Mouse (Mus musculus): ENCODE data around the gene Pcdh18.

The Pcdh18 gene

DNA sequence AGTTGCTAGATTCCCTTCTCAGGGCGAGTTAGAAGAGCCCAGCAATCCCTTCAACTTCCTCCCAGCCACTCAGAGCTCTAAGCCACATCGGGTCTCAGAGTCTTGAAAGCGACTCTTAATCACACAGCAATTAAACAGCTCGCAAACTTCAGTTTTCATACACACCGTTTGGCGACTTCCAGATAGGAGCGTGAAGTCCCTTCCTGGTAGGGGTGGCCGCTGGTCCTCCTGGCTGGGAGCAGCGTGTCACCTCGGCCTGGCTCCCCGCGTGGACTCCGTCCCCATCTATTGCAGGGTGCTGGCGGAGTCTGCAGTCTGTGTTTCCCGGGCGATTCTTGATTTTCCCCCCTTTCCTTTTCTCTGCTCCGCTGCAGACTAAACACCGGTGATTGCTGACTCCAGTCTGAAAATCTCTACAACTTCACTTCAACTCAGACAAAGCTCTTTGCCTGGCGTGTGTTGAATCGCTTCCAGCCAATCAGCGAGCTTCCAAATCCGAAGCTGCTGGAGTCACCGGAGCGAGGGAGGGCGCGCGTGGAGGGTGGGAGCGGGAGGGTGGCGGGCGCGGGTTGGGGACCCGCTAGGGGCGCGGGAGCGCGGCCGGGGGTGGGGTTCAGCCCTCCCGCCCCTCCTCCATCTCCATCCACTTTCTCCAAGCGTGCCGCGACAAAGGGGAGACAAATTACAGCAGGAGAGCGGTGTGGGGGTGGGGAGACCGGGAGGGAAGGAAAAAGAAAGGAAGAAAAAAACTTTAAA lies at the start of gene Pcdh18:
Gene Pcdh18 (minus strand): TSS at position 456 of the 756 bp plus-strand sequence.
- in situ Hi-C loops (cut with MboI, MseI) = no loop called here

DNA sequence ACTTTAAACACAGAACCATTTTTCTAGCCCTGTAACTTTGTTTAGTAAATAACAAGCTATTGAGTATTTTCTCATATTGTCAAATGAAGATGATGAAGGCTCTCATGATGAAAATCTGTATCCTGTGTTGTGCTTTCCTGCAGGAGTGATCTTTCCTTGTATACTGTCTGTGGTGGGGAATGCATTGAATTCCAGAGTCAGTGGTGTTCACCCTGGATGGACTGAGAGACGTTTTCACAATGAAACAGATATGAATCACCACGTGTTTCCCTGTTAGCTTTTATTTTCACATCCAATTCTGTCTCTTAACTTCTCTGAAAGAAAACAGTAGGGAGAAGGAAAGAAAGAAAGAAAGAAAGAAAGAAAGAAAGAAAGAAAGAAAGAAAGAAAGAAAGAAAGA lies 49.7 kb upstream of the Pcdh18 start:
- in situ Hi-C loops (cut with MboI, MseI) = no loop called here

DNA sequence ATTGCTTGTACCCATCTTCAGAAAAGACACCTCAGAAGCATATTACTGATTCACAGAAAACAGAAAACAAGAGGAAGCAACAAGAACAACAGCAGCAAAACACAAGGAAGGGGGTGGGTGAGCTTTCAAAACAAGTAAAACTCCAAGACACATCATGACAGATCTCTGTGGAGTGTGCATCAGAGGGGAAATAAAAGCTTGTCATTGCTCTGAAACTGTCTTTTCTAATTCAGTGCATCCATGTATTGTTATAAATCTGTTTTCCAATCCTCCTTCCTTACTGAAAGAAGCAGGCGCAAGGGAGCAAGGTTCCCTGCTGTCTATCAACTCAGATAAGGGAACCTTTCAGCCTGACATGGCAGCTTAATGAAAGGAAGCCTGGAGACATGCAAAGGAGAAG lies 48.4 kb upstream of the Pcdh18 start:
- in situ Hi-C loops (cut with MboI, MseI) = no loop called here

DNA sequence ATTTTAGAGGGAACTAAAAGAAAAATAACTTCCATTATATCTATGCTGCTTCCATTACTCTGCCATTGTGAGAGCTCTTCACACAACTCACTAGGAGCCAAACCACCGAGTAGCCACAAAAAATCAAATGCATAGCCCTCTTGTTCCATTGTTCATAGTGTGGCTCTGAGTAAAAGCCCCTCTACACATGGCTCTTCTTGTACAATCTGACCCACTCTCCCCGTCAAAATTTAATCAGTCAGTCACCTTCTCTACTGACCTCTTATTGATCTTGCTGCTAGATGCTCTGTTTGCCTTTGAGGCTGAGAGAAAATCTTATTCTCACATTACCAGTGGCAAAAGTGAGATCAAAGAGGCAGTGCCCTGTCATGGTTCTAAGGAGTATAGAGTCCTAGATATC lies 31.2 kb upstream of the Pcdh18 start:
- in situ Hi-C loops (cut with MboI, MseI) = no loop called here

DNA sequence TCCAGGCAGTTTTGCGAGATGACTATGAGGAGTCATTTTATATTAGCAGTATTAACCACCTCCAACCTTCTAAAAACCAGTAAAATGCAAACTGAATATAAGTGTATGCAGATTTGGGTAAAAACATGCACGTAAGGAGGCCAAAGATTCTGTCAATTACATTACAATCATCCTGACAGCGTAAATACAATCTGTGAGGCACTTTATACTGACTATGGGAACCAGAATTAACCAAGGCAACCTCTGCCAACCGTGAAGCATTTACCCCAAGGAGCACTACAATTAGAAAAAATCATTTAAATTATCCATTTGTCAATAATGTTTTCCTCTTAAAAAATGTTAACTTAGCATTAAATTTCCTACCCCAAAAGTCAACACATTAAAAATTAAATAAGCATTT lies 30.6 kb upstream of the Pcdh18 start:
- in situ Hi-C loops (cut with MboI, MseI) = no loop called here

DNA sequence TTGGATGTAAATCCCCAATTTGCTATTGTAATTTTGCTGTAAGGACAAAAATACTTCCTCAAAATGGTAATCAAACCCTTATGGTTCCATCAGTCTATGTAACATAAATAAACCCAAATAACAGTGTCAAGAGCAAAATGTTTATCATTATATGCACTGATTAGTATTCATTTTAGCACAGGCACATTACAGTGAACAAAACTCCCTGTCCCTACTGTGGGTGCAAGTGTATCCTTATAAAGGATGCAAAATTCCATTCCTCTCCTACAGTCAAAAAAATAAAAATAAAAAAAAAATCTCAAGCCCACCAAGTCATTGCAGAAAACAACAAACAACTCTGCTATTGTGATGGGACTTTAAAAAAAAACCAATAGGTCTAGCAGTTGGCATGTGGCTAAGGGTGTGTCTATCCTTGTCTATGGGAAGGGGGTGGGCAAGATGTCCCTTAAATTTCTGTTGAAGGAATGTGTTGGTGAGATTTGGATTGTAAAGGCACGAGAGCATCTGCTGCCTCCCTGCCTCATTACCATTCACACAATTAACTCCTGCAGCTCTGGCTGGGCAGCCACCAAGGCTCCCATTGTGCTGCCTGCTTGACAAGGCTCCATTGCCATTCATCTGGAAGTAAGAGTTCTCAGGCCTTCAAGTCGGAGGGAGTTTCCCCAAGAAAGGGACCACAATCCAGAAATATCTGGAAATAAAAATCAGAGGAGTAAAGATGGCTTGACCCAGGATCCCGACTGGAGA lies 12.0 kb upstream of the Pcdh18 start:
- in situ Hi-C loops (cut with MboI, MseI) = no loop called here

DNA sequence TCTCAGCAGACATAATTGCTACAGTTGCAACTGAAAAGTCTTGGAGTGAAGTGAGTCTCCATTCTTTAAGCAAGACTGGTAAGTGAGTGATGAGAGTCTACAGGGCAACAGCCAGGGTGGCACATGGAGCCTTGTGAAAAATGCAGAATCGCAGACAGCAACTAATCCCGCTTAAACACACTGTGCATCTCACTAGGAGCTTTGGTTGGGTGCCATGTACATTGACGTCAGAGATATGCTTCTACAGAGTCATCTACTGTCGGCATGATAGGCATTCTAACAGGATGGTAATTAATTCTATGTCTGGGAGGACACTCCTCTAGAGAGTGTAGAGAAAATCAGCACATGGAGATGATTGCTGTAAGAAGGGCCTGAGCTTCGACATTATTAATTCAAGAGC lies 5.6 kb upstream of the Pcdh18 start:
- in situ Hi-C loops (cut with MboI, MseI) = no loop called here

DNA sequence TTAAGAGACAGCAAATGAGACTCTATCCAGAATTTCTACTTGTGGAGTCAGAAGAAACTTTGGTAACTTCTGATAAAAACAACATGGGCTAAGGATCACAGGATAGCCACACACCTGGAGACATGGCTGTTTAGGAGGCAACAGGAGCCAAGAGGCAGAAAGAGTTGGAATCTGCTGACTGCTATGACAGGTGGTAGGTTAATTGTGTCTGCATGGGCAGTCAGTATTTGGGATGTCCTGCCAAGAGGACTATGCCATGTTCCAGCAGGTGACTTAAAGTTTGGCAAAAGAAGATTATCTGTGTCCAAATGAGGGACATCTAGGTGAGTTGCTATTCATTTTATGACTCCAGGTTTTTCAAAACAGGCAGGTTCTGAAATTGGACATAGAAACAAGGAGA lies 4.8 kb upstream of the Pcdh18 start:
- in situ Hi-C loops (cut with MboI, MseI) = no loop called here

DNA sequence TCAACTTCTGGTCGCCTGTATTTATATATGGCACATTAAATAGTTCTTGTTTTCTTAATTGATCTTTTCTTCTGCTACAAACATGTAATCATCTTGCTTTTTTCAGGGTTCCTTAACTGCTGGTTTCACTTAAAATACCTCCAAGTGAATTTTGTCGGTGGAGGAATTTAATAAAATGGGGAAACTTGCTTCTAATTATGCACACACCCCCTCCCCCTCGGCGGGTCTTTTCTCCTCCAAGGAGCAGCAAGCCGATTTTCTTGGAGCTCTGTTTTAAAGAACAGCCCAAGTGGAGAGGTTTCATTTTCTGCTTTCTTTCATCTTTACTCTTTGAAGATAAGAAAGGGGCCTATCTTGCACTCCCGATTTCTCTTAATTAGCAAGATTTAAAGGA lies 498 bp upstream of the Pcdh18 start:
- in situ Hi-C loops (cut with MboI, MseI) = no loop called here

DNA sequence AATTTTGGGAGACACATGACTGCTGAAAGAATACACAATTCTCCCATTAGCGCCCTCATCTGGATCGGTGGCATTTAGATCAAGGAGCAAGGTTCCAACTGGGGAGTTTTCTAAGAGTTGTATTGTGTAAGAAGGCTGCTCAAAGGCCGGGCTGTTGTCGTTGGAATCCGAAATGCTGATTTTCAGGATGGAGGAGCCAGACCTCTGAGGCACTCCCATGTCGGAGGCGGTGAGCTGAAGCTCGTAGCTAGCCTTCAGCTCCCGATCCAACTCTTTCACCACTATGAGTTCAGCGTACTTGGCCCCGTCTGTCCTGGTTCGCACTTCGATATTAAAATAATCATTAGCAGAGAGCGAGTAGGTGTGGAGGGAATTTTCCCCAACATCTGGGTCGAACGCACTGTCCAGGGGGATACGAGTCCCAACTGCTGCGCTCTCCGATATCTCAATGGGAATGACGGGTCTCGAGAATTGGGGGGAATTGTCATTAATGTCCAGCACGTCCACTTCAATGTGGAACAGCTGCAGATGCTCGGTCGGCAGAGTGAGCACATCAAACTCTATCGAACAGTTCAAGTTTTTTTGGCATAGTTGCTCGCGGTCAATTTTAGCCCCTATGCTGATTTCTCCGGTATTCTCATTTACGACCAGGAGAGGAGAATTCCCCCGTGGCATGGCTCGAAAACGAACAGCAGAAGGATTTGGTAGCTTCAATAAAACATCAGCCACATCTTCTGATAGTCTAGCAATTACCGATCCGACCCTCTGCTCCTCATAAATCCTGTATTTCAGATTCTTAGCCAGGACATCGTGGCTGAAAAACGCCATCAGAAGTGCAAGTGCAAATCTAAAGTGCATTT lies 909 bp downstream of the Pcdh18 start:
- in situ Hi-C loops (cut with MboI, MseI) = no loop called here

DNA sequence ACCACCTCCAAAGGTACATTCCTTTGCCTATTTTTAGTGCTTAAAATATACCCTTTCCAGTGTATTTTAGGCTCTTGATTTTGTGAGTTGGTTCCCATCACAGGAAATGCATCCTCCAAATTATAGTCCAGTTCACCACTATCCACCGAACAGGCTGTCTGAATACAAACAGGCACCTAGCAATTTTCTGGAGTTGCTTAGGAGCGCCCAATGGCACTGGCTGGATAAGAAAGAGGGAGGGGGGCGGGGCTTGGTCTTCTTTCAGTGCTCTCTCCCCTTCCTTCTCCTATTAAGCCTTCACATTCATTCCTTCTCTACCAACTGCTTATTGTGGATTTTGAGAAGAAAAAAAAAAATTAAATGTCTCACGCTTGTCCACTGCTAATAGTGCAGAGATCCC lies 4.4 kb downstream of the Pcdh18 start:
- in situ Hi-C loops (cut with MboI, MseI) = no loop called here

DNA sequence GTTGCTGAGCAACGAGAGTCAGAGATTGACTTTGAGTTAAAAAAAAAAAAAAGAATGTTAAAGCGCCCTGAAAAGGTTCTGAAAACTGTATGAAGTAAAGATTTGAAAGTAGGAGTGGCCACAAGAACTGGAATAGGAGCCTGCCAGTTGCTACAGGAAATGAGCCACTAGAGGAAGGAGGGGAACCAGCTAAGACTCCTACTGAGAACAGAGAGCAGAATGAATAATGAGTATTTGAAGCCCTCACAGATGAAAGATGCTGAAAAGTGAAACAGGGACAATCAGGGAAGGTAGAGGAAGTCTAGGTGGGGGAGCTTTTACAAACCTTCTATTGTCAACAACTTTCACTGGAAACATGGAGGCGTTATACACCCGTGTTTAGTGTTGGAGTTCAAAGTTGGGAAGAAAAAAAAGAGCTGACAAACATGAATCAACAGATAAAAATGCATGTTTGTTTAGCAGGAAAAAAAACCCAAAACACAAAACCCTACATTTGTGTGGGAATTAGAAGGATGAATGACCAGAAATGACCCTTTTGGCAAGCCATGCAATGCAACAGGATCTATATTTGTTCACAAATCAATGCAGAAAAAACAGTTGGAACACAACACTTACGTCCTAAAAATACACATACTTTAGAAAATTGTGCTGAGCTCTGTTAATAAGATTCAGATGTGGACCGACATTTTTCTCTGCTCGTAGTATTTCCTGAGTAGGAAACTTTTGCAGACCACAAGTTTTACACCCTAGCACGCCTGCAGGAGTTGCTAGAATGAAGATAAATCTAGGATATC lies 7.4 kb downstream of the Pcdh18 start:
- in situ Hi-C loops (cut with MboI, MseI) = no loop called here

DNA sequence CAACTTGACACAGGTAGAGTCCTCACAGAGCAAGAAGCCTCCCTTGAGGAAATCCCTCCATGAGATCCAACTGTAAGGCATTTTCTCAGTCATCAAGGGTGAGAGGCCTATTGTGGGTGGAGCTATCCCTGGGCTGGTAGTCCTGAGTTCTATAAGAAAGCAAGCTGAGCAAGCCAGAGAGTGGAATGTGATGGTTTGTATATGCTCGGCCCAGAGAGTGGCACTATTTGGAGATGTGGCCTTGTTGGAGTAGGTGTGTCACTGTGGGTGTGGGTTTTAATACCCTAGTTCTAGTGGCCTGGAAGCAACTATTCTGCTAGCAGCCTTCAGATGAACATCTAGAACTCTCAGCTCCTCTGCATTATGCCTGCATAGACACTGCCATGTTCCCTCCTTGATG lies 9.1 kb downstream of the Pcdh18 start:
- in situ Hi-C loops (cut with MboI, MseI) = no loop called here

DNA sequence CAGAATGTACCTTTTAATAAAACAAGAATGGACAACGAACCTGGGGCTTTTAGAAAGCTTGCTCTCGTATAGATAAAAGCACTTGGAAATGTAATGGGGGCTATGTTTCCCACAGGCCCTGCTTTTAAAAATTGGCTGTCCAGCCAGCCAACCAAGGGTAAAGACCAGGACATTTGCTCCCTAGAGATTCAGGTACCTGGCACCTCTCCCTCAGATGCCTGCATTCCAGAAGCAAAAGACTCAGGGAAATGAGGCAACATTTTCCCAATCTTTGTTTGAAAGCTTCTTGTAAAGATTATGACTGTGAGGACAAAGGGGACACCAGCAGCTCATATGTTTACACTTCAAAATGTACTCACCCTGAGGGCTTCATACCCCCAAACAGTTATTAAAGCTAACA lies 18.1 kb downstream of the Pcdh18 start:
- in situ Hi-C loops (cut with MboI, MseI) = no loop called here

DNA sequence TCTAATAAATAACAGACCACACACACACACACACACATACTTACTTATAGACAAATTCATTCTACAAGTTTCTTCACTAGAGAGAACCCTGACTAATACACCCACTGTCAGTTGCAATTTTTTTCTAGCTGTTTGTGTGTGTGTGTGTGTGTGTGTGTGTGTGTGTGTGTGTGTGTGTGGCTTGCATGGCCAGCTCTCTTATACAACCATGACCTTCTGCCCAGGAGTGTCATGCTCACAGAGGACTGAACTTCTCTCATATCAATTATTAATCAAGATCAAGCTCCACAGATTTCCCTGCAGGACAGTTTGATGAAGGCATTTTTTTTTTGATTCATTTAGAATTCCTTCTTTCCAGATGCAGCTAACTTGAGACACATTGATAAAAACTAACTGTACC lies 18.6 kb downstream of the Pcdh18 start:
- in situ Hi-C loops (cut with MboI, MseI) = no loop called here

DNA sequence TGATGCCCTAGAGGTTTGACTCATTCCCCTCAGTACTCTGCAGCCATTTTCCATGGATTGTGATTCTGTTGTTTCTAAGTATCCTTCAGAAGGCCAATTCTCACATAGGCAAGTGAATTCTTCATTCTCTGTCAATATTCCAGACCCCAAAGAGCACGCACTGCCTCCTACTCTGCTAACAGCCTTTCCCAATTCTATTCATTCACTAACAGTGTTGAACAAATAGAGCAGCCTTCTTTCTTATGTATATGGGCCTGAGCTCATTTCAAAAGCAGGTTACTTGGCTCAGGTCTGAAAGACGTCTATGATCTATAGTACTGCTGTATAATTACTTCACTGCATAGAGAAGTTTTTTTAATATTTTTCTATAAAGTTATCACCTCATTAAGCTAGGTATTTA lies 50.6 kb downstream of the Pcdh18 start:
- in situ Hi-C loops (cut with MboI, MseI) = no loop called here

DNA sequence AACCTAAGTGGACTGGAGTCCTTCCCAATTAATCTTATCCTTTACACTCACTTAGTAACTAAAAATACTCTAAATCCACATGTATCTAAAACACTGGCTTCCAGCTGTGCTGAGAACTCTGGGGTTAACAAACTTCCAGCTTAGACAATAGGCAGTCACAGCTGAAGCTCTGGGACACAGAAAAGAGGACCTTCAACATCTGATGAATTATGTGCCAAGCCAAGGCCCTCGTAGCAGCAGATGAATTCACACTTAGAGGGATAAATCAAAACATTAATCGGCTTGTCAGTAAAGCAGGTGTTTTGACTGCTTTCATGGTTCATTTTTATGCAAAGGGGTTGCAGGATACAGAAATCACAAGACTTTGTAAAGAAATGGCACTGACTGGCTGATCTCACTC lies 57.2 kb downstream of the Pcdh18 start:
- in situ Hi-C loops (cut with MboI, MseI) = no loop called here

Data from T-helper 17 cell (primary cell).